Mouse (Mus musculus) lung, adult 2 months (tissue): ENCODE data around the gene Mettl1. TPM values are rescaled to one million over a fixed set of nuclear protein-coding genes. Genes with fewer than 3 reads are reported as not detected.
"Not testable (repeated sequence)": the region's sequence is repeated elsewhere in the genome, so short reads cannot be mapped to it uniquely, and the experiment has no call there.

Source experiments
- DNase-seq: peaks from one replicate; pipeline ENCODE4 v3.0.0; 2022
- H3K4me1 ChIP-seq: fragments of 200-500 bp; 2 replicates; pipeline ENCODE4 v1.6.1; 2011; ENCODE audit warnings: low read length; ENCODE audit not compliant: control insufficient read depth, insufficient read depth
- H3K4me3 ChIP-seq: fragments of 200-500 bp; replicated peaks from 2 replicates; pipeline ENCODE3; 2011; ENCODE audit warnings: low read depth, mild to moderate bottlenecking, control low read depth, low read length; ENCODE audit errors: extremely low read depth
- CTCF ChIP-seq: fragments of 200-500 bp; IDR thresholded peaks from 2 replicates; pipeline ENCODE4 v1.5.1; 2011; ENCODE audit warnings: mild to moderate bottlenecking, low read length, control low read depth; ENCODE audit not compliant: insufficient read depth
- POLR2A ChIP-seq: fragments of 200-500 bp; IDR thresholded peaks from 2 replicates; pipeline ENCODE4 v1.6.1; 2011; ENCODE audit warnings: low read depth, mild to moderate bottlenecking, control low read depth, low read length, borderline replicate concordance; ENCODE audit errors: extremely low read depth
- WGBS: fragments of 180-500 bp; shearing (Covaris S2); methylation state at CpG from one replicate; pipeline ENCODE4 v1.1.7; 2018; 5-methylcytosine and 5-hydroxymethylcytosine counted together
- polyA plus RNA-seq: library from polyadenylated mRNA; depleted of rRNA; stranded (reverse); fragments of >200 nt; gene quantifications from 2 replicates; pipeline ENCODE4 v1.2.3, GENCODE M21; 2012

The Mettl1 gene
- polyA plus RNA-seq, 1 experiment, result 14.5 TPM

DNA sequence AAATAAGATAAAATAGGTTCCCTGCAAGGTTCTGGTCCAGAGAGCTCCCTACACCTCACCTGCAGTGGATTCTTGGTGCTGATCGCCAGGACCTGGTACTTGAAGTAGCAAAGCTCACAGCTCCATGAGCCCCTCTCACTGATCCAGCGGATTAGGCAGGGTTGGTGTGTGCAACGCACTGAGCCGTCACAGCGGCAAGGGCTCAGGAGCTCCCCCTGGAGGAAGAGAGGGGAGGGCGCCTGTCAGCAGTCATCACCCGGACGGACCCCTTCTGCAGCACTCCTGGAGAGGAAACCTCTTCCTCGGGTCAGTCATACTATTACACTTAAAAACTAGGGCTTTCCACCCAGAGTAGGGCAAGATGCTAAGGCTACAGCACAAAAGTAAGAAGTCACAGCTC lies 16.9 kb downstream of the Mettl1 start:
- DNase-seq, result peak; percentile 74
- TF ChIP-seq POLR2A (no peak), CTCF (peak; percentile 93)
- WGBS, result under 1% methylated on average over 9 of the region's 9 CpGs
- Histone ChIP-seq H3K4me3 (no peak overlapping the region), H3K4me1 (0 out of 2 replicates have a peak, but pooled peaks cover 2% of the 10 kb centered on the region)

DNA sequence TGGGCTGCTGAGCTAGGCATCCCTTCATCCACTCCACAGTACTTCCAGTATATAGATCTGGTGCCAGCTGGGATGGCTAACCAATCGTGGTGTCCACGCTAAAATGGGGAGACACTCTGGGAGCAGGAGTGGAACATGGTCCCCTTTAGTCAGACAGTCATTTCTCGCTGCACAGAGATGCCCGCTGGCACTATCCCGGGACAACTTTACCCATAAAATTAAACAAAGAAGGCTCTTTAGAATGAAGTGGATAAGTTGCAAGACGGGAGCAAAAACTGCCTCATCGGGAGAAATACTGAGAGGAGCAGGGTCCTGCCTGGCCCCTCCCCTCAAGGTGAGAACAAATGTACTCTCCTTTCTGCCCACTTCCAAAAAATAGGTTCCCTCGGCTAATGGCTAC lies 17.5 kb downstream of the Mettl1 start:
- Histone ChIP-seq H3K4me3 (peak overlapping the region; percentile 9), H3K4me1 (0 out of 2 replicates have a peak, but pooled peaks cover 2% of the 10 kb centered on the region)
- DNase-seq, result no peak
- no peak for TF ChIP-seq CTCF
- TF ChIP-seq POLR2A, result no peak
- 8% methylated on average over 8 of the region's 8 CpGs for WGBS

DNA sequence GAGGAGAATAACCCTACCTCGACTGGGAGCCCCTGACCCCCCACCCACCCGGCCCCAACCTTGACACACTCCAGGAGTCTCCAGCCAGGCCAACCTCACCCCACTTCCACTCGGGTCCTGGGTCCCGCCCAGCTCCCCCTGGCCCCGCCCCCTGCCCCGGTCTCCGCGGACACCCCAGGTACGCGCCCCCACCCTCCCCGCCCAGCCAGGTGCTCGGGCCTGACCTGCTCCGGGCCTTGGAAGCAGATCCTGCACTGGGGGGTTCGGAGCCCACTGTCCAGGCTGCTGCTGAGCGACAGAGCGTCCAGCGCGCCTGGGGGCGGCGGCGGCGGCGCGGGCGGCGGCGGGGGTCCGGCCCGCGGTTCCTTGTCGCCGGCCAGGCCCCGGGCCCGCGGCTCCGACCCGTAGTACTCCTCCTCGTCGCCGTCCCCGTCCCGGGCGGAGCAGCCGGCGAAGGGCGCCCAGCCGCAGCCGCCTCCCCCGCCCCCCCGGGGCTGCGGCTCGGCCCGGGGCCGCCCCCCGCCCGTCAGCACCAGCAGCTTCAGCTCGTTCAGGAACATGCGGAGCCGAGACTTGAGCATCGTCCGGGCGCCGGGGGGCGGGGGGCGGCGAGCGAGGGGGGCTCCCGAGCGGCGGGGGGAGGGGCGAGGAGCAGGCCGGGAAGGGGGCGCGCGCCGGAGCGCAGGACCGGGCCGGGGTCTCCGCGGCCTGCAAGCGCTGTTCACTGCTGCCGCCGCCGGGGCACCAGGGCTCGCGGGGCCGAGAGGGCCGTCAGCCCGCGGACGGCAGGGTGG lies 18.2 kb downstream of the Mettl1 start:
- DNase-seq, result no peak
- TF ChIP-seq POLR2A, result no peak
- no peak for TF ChIP-seq CTCF
- peak overlapping the region; percentile 53 for H3K4me3 ChIP-seq
- 1% methylated on average over 77 of the region's 92 CpGs for WGBS
- peaks cover 4% of the 10 kb centered on the region; the same call in 1 of the 2 replicates for H3K4me1 ChIP-seq

DNA sequence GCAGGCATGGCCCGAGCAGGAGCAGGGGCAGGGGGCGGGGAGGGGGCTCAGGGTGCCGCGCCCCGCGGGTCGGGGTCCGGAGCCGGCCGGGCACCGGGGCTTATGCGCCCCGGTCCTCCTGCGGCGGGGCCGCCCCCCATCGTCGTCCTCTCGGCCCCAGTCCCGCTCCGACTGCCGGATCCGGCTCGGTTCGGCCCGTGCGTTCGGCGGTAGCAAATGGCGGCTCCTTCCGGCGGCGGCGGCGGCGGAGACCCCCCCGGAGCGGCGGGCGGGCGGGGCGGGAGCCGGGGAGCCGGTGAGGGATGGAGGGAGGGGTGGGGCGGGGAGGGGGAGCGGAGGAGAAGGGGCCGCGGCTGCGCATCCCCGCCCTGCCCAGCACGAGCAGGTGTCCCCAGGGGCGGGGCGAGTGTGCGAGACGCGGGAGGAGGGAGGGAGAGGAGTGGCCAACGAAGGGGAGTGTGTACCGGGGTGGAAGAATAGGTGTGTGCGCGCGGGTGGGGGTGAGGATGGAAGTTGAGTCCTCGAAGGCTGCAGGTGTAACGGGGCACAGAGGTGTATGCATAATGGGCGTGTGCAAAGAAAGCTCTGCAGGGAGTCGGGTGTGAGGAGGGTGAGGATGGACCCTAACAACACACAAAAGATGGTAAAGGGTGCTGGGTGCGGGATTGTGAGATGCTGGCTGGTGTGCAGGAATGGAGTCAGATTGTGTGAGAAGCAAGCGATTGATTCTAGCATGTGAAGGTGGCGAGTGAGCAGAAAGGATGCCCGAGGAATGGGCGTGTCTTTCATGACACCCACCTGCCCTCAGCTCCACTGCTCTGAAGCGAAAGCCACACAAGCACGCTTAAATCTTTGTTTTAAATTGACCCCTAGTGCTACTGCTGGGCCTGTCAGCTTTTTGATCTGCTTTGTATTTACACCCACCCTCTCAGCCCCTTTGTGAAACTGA lies 19.0 kb downstream of the Mettl1 start, which contains the start of gene March9:
Gene March9 (minus strand): TSS at position 217 of the 949 bp plus-strand sequence.
- TF ChIP-seq POLR2A, result no peak
- TF ChIP-seq CTCF, result no peak

DNA sequence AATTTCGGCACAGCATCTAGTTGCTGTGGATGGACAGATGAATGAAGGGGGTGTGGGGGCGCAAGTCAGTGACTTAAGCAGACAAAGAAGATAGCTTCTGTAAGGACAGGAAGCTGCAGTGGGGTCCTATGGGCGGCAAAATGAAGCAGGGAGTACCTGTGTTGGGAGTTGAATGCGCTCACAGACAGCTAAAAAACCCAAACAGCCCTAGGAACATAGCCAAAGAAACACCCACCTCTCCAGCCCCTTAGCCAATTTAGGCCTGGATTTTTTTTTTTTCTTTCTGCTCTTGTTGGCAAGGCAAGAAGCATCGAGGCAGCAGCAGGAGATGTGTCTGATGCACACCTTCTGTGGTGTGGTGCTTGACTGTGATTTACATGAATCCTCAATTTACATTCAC lies 19.9 kb downstream of the Mettl1 start:
- 67% methylated on average over 5 of the region's 5 CpGs for WGBS
- Histone ChIP-seq H3K4me3 (no peak overlapping the region), H3K4me1 (peaks cover 9% of the 10 kb centered on the region; the same call in 1 of the 2 replicates)
- TF ChIP-seq CTCF (no peak), POLR2A (no peak)
- no peak for DNase-seq

More for the DNA sequence above, 19.0 kb downstream of the Mettl1 start, which contains the start of gene March9:
- peak within 1 kb of the TSS; percentile 57 for H3K4me3 ChIP-seq
- peaks cover 9% of the 10 kb centered on the region; the same call in 1 of the 2 replicates for H3K4me1 ChIP-seq
- whole genome bisulfite sequencing, result 2% methylated on average over 47 of the region's 72 CpGs
- peak; percentile 76 for DNase-seq

DNA sequence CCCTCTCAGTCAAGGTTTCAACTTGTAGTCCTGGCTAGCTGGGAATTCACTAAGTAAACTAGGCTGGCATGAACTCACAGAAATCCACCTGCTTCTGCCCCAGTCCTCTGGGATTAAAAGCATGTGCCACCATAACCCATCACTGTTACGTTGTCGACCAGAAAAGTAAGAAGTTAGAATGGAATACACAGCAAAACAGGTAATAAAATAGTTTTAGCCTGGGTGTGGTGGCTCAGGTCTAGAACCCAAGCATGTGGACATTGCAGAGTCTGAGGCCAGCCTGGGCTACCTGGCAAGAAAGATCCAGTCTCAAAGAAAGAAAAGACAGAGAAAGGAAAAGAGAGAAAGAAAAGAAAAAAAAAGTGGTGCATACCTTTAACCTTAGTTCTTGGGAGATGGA lies 20.3 kb downstream of the Mettl1 start:
- DNase-seq, result no peak
- H3K4me3 ChIP-seq, result no peak overlapping the region
- WGBS, result 82% methylated on average over 2 of the region's 2 CpGs
- H3K4me1 ChIP-seq, result peaks cover 9% of the 10 kb centered on the region; the same call in 1 of the 2 replicates
- TF ChIP-seq CTCF (no peak), POLR2A (no peak)

DNA sequence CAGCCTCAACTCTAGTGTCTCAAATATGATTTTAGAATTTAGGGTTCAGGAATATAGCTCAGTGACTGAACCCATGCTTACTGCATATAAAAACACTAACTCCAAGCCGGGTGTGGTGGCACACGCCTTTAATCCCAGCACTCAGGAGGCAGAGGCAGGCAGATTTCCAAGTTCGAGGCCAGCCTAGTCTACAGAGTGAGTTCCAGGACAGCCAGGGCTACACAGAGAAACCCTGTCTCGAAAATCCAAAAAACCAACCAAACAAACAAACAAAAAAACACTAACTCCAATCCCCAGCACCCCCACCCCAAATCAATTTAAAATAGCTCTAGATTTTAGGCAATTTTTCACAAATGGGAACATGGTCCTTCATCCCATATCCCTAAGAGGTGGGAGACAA lies 20.9 kb downstream of the Mettl1 start:
- not testable (repeated sequence) for H3K4me1 ChIP-seq, H3K4me3 ChIP-seq, DNase-seq
- 73% methylated on average over 4 of the region's 4 CpGs for WGBS

DNA sequence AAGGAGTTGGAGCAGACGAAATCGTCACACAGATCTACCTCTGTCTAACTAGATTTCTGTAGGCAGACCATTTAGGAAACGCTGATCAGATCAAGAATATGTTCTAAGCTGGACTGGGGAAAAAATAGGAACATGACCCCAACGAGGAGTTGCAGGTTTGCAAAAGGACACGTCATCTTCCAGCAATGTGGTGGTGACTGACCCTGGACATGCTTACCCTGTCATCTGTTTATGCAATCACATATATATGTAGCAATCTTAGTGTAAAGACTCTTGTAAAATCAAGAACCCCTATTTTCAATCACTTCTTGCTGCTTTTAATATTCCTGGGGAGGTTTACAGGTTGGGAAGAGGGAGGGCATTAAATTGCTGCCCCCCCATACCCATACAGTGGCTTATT lies 21.3 kb downstream of the Mettl1 start:
- no peak overlapping the region for H3K4me3 ChIP-seq
- 57% methylated on average over 5 of the region's 5 CpGs for WGBS
- peaks cover 9% of the 10 kb centered on the region; the same call in 1 of the 2 replicates for H3K4me1 ChIP-seq
- DNase-seq, result no peak
- TF ChIP-seq CTCF (no peak), POLR2A (no peak)

DNA sequence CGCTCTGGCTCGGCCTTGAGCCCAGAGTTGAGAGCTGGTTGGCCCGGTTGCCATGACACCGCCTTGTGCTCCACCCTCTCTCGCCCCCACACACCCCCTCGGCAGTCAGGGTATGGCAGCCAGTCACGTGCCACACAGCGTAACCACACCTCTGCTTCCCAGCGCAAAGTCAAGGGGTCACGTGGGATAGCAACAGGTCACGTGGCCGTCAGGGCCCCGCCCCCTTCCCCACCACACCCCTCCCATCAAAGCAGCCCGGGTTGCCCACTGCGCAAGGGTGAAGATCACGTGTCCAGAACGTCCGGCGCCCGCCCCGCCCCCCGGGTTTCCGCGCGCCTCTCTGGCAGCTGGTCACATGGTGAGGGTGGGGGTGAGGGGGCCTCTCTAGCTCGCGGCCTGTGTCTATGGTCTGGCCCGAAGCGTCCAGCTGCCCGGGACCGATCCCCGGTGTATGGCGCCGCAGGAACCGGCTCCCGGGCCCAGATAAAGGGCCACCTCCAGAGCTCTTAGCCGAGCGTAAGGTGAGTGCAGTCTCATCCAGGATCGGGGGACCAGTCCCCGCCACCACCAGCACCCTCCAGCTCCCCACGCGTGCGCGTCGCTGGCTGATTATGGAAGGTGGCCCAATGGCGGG lies 22.1 kb downstream of the Mettl1 start, which contains the start of gene Cdk4:
Gene Cdk4 (plus strand): TSS at position 296 of the 634 bp plus-strand sequence.
- Histone ChIP-seq H3K4me1 (peaks cover 9% of the 10 kb centered on the region; the same call in 1 of the 2 replicates), H3K4me3 (peak within 1 kb of the TSS; percentile 84)
- TF ChIP-seq CTCF, result no peak
- peak; percentile 66 for TF ChIP-seq POLR2A
- DNase-seq, result peak; percentile 95
- WGBS, result under 1% methylated on average over 46 of the region's 46 CpGs
